Mouse (Mus musculus): ENCODE results near the gene Foxp1. TPM values are rescaled to one million over a fixed set of nuclear protein-coding genes. Genes with fewer than 3 reads are reported as not detected.

The Foxp1 gene
- polyA plus RNA-seq, 1 experiment = 93.7 TPM

DNA sequence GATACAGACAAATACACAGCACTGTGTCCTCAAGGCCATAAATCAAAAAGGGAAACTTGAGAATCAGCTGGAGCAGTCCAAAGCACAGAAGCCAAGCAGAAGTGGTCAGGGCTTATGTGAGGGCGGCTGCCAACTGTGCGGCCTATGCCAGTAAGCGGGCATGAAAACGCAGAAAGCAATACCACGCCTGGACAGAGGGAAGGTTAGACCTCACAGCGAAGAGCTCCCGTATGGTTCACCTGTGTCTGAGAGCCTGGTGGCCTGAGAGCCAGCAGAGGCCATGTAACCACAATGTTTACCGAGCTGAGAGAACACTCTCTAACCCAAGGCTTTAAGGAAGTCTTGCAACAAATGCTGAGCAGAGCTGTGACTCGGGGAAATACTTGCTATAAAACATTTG, 524.8 kb downstream of the Foxp1 start:
- WGBS = 23% methylated on average over 9 of the region's 9 CpGs
- TF ChIP-seq POLR2A (IDR thresholded peaks at IDR 0.05; ENCODE audit: borderline replicate concordance, control insufficient read depth, low read depth, low read length) (no peak), CTCF (IDR thresholded peaks at IDR 0.05; ENCODE audit: control insufficient read depth, insufficient read depth, low read length) (no peak)
- Histone ChIP-seq H3K4me1 (ENCODE audit: control insufficient read depth, insufficient read depth, low read length) (peaks cover 5% of the 10 kb centered on the region), H3K4me3 (replicated peaks; ENCODE audit: control insufficient read depth, low read depth, low read length) (no peak overlapping the region), H3K27ac (ENCODE audit: control insufficient read depth, insufficient read depth, low read depth, low read length, poor library complexity) (peak overlapping the region; percentile 89)

DNA sequence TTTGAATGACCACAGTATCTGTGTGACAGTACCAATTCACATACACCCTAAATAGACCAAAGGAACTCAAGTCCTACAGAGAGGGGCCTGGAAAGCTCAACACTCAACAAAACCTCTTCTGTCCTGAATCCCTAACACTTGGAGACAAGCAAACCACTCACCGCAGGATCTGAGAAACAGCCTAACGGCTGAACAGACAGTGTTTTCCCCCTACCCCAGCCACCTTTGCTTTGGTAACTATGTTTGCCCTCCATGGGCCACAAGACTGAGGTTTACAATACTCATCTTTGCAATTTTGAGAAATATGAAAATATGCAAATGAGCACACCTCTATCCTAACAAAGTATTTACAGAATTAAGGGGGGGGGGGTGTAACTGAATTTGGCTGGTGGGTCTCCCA, 525.7 kb downstream of the Foxp1 start:
- TF ChIP-seq CTCF (IDR thresholded peaks at IDR 0.05; ENCODE audit: control insufficient read depth, insufficient read depth, low read length) (no peak), POLR2A (IDR thresholded peaks at IDR 0.05; ENCODE audit: borderline replicate concordance, control insufficient read depth, low read depth, low read length) (no peak)
- peaks cover 5% of the 10 kb centered on the region for H3K4me1 ChIP-seq (ENCODE audit: control insufficient read depth, insufficient read depth, low read length)
- H3K4me3 ChIP-seq (replicated peaks; ENCODE audit: control insufficient read depth, low read depth, low read length) = no peak overlapping the region
- WGBS = 91% methylated on average over 2 of the region's 2 CpGs
- no peak overlapping the region for H3K27ac ChIP-seq (ENCODE audit: control insufficient read depth, insufficient read depth, low read depth, low read length, poor library complexity)

DNA sequence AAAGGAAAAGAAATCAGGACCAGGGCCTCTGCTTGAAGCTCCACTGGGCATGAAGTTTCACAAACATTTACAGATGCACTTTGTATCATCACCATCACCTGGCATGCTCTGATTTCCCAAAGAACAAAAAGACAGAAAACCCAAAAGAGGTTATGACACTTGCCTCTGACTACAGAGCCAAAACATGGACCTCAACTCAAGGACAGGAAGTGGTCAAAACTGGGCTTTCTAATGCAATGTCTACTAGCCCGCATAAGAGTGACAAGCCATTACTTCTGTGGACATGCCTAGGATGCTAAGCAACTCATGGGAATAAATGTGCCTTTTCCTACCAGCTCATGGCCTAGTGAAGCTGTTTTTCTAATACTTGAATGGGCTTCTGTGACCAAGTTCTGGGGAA, 526.2 kb downstream of the Foxp1 start:
- no peak overlapping the region for H3K27ac ChIP-seq (ENCODE audit: control insufficient read depth, insufficient read depth, low read depth, low read length, poor library complexity)
- 31% methylated on average over 1 of the region's 1 CpGs for WGBS
- peaks cover 5% of the 10 kb centered on the region for H3K4me1 ChIP-seq (ENCODE audit: control insufficient read depth, insufficient read depth, low read length)
- no peak overlapping the region for H3K4me3 ChIP-seq (replicated peaks; ENCODE audit: control insufficient read depth, low read depth, low read length)
- TF ChIP-seq POLR2A (IDR thresholded peaks at IDR 0.05; ENCODE audit: borderline replicate concordance, control insufficient read depth, low read depth, low read length) = no peak

- TF ChIP-seq POLR2A (IDR thresholded peaks at IDR 0.05; ENCODE audit: borderline replicate concordance, control insufficient read depth, low read depth, low read length) = no peak
- TF ChIP-seq CTCF (IDR thresholded peaks at IDR 0.05; ENCODE audit: control insufficient read depth, insufficient read depth, low read length) = no peak
- WGBS = 86% methylated on average over 4 of the region's 4 CpGs
- peaks cover 5% of the 10 kb centered on the region for H3K4me1 ChIP-seq (ENCODE audit: control insufficient read depth, insufficient read depth, low read length)
- H3K4me3 ChIP-seq (replicated peaks; ENCODE audit: control insufficient read depth, low read depth, low read length) = no peak overlapping the region
- no peak overlapping the region for H3K27ac ChIP-seq (ENCODE audit: control insufficient read depth, insufficient read depth, low read depth, low read length, poor library complexity)
Measured at GRCm38 (mm10) chr6:98995681-98996080, 526.8 kb downstream of the Foxp1 start.

DNA sequence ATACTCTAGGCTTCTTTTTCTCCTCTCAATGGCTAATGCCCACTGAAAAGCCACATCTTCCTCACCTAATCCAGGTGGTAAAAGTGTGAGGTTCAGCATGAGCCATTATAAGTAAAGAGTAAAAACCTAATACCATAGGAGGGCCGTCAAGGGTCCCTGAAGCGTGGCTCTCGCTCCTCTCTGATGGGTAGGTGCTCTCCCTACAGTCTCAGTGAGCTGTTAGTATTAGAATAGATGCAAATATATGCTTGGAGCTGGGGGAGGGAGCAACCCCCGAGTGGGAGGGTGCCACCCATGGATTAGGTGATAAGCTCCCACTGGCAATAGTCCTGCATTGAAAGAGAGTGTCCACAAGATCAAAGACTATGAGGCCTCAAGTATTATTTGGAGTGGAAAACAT, 527.6 kb downstream of the Foxp1 start:
- TF ChIP-seq POLR2A (IDR thresholded peaks at IDR 0.05; ENCODE audit: borderline replicate concordance, control insufficient read depth, low read depth, low read length) = no peak
- TF ChIP-seq CTCF (IDR thresholded peaks at IDR 0.05; ENCODE audit: control insufficient read depth, insufficient read depth, low read length) = no peak
- no peak overlapping the region for H3K27ac ChIP-seq (ENCODE audit: control insufficient read depth, insufficient read depth, low read depth, low read length, poor library complexity)
- no peak overlapping the region for H3K4me3 ChIP-seq (replicated peaks; ENCODE audit: control insufficient read depth, low read depth, low read length)
- peaks cover 5% of the 10 kb centered on the region for H3K4me1 ChIP-seq (ENCODE audit: control insufficient read depth, insufficient read depth, low read length)
- 78% methylated on average over 4 of the region's 4 CpGs for WGBS

GRCm38 (mm10) chr6:98994104-98994787, 528.3 kb downstream of the Foxp1 start:
- no peak for TF ChIP-seq POLR2A (IDR thresholded peaks at IDR 0.05; ENCODE audit: borderline replicate concordance, control insufficient read depth, low read depth, low read length)
- no peak for TF ChIP-seq CTCF (IDR thresholded peaks at IDR 0.05; ENCODE audit: control insufficient read depth, insufficient read depth, low read length)
- H3K4me1 ChIP-seq (ENCODE audit: control insufficient read depth, insufficient read depth, low read length) = peaks cover 5% of the 10 kb centered on the region
- no peak overlapping the region for H3K27ac ChIP-seq (ENCODE audit: control insufficient read depth, insufficient read depth, low read depth, low read length, poor library complexity)
- 80% methylated on average over 21 of the region's 21 CpGs for WGBS
- no peak overlapping the region for H3K4me3 ChIP-seq (replicated peaks; ENCODE audit: control insufficient read depth, low read depth, low read length)

- no peak for TF ChIP-seq CTCF (IDR thresholded peaks at IDR 0.05; ENCODE audit: control insufficient read depth, insufficient read depth, low read length)
- TF ChIP-seq POLR2A (IDR thresholded peaks at IDR 0.05; ENCODE audit: borderline replicate concordance, control insufficient read depth, low read depth, low read length) = no peak
Measured at GRCm38 (mm10) chr6:98993231-98993630, 529.3 kb downstream of the Foxp1 start.

GRCm38 (mm10) chr6:98992772-98993147, 529.8 kb downstream of the Foxp1 start:
- Histone ChIP-seq H3K4me1 (ENCODE audit: control insufficient read depth, insufficient read depth, low read length) (peaks cover 3% of the 10 kb centered on the region), H3K27ac (ENCODE audit: control insufficient read depth, insufficient read depth, low read depth, low read length, poor library complexity) (no peak overlapping the region), H3K4me3 (replicated peaks; ENCODE audit: control insufficient read depth, low read depth, low read length) (no peak overlapping the region)
- WGBS = 37% methylated on average over 7 of the region's 7 CpGs
- TF ChIP-seq CTCF (IDR thresholded peaks at IDR 0.05; ENCODE audit: control insufficient read depth, insufficient read depth, low read length) = no peak
- TF ChIP-seq POLR2A (IDR thresholded peaks at IDR 0.05; ENCODE audit: borderline replicate concordance, control insufficient read depth, low read depth, low read length) = no peak

More at GRCm38 (mm10) chr6:98993231-98993630, 529.3 kb downstream of the Foxp1 start:
- WGBS = 36% methylated on average over 3 of the region's 3 CpGs
- Histone ChIP-seq H3K4me1 (ENCODE audit: control insufficient read depth, insufficient read depth, low read length) (peaks cover 3% of the 10 kb centered on the region), H3K27ac (ENCODE audit: control insufficient read depth, insufficient read depth, low read depth, low read length, poor library complexity) (no peak overlapping the region), H3K4me3 (replicated peaks; ENCODE audit: control insufficient read depth, low read depth, low read length) (no peak overlapping the region)

Measured in bone marrow, adult 2 months (tissue).